Mouse (Mus musculus) kidney, postnatal 0 days (tissue): ENCODE data around the gene Sox2. TPM values are rescaled to one million over a fixed set of nuclear protein-coding genes. Genes with fewer than 3 reads are reported as not detected.

Experiments
- ATAC-seq: fragments of 200-750 bp; cut with Nextera tagmentation; replicated peaks from 2 replicates; pipeline ENCODE4 v1.8.0; 2017; ENCODE audit warnings: low read depth, moderate number of reproducible peaks, moderate TSS enrichment, moderate library complexity; ENCODE audit not compliant: low FRiP score
- DNase-seq: peaks from one replicate; pipeline ENCODE4 v3.0.0-alpha.2; 2016; ENCODE audit warnings: low spot score
- H3K27ac ChIP-seq: fragments of 300-500 bp; sonication (generic); 2 replicates; pipeline ENCODE4 v1.5.1; 2014; ENCODE audit warnings: mild to moderate bottlenecking
- H3K27me3 ChIP-seq: fragments of 300-500 bp; sonication (generic); 2 replicates; pipeline ENCODE4 v1.6.1; 2014; ENCODE audit warnings: low read length, mixed read lengths; ENCODE audit not compliant: insufficient read depth
- H3K36me3 ChIP-seq: fragments of 300-500 bp; sonication (generic); 2 replicates; pipeline ENCODE4 v1.6.1; 2014; ENCODE audit warnings: low read length, mixed read lengths; ENCODE audit not compliant: insufficient read depth
- H3K4me1 ChIP-seq: fragments of 300-500 bp; sonication (generic); replicated peaks from 2 replicates; pipeline ENCODE4 v1.6.1; 2014; ENCODE audit warnings: antibody characterized with exemption, low read length, mixed read lengths; ENCODE audit not compliant: insufficient read depth
- H3K4me2 ChIP-seq: fragments of 300-500 bp; sonication (generic); 2 replicates; pipeline ENCODE4 v1.6.1; 2014; ENCODE audit warnings: mild to moderate bottlenecking, low read length, moderate library complexity, mixed read lengths
- H3K4me3 ChIP-seq: fragments of 300-500 bp; sonication (generic); replicated peaks from 2 replicates; pipeline ENCODE4 v1.5.1; 2014; ENCODE audit warnings: low read depth, low read length
- H3K9ac ChIP-seq: fragments of 300-500 bp; sonication (generic); 2 replicates; pipeline ENCODE4 v1.6.1; 2014; ENCODE audit warnings: low read depth, low read length
- H3K9me3 ChIP-seq: fragments of 300-500 bp; sonication (generic); replicated peaks from 2 replicates; pipeline ENCODE4 v1.6.1; 2016; ENCODE audit warnings: low read length, inconsistent platforms, mixed read lengths
- CTCF ChIP-seq: IDR thresholded peaks from 2 replicates; pipeline ENCODE4 v1.5.1; 2016; ENCODE audit warnings: antibody characterized with exemption, low read depth, mild to moderate bottlenecking, moderate library complexity
- WGBS: fragments of 180-500 bp; shearing (Covaris S2); extraction: QIAGEN DNeasy Blood & Tissue Kit; methylation state at CpG from one replicate; pipeline ENCODE4 v1.1.7; 2014; 5-methylcytosine and 5-hydroxymethylcytosine counted together
- polyA plus RNA-seq: library from polyadenylated mRNA; unstranded; fragments of >200 nt; fragmentation: Nextera tagmentation; extraction: Ambion mirVana; gene quantifications from 2 replicates; pipeline ENCODE4 v1.2.1, GENCODE M21; 2015

Sox2 gene
- polyA plus RNA-seq, 1 experiment from 2014 or later, result not detected

- Histone ChIP-seq H3K27me3 (peaks cover 93% of the 10 kb centered on the region), H3K4me2 (no peak overlapping the region), H3K27ac (no peak overlapping the region), H3K4me3 (no peak overlapping the region), H3K9ac (no peak overlapping the region), H3K9me3 (no peaks in the 10 kb centered on the region), H3K36me3 (no peaks in the 10 kb centered on the region), H3K4me1 (peaks cover 12% of the 10 kb centered on the region)
- DNase-seq (no peak), ATAC-seq (no peak)
- no peak for TF ChIP-seq CTCF
- 4% methylated on average over 18 of the region's 18 CpGs for WGBS
Observed at GRCm38 (mm10) chr3:34667881-34668817, 17.9 kb downstream of the Sox2 start.

GRCm38 (mm10) chr3:34671024-34671660 lies 20.9 kb downstream of the Sox2 start:
- no peak for DNase-seq
- Histone ChIP-seq H3K36me3 (no peaks in the 10 kb centered on the region), H3K4me1 (no peaks in the 10 kb centered on the region), H3K27ac (no peak overlapping the region), H3K27me3 (peaks cover 68% of the 10 kb centered on the region), H3K4me3 (no peak overlapping the region), H3K4me2 (no peak overlapping the region), H3K9ac (no peak overlapping the region), H3K9me3 (no peaks in the 10 kb centered on the region)
- 14% methylated on average over 15 of the region's 15 CpGs for WGBS
- TF ChIP-seq CTCF, result no peak
- ATAC-seq, result no peak

GRCm38 (mm10) chr3:34678840-34679239 lies 28.6 kb downstream of the Sox2 start:
- DNase-seq (no peak), ATAC-seq (no peak)
- Histone ChIP-seq H3K4me1 (no peaks in the 10 kb centered on the region), H3K4me2 (no peak overlapping the region), H3K9me3 (no peaks in the 10 kb centered on the region), H3K36me3 (no peaks in the 10 kb centered on the region), H3K9ac (no peak overlapping the region), H3K27me3 (no peaks in the 10 kb centered on the region), H3K27ac (no peak overlapping the region), H3K4me3 (no peak overlapping the region)
- TF ChIP-seq CTCF, result no peak
- WGBS, result 23% methylated on average over 7 of the region's 7 CpGs

- Histone ChIP-seq H3K27me3 (no peaks in the 10 kb centered on the region), H3K27ac (no peak overlapping the region), H3K36me3 (no peaks in the 10 kb centered on the region), H3K9ac (no peak overlapping the region), H3K9me3 (no peaks in the 10 kb centered on the region), H3K4me1 (no peaks in the 10 kb centered on the region), H3K4me2 (no peak overlapping the region), H3K4me3 (no peak overlapping the region)
- 60% methylated on average over 2 of the region's 2 CpGs for WGBS
- DNase-seq, result no peak
- TF ChIP-seq CTCF, result no peak
- no peak for ATAC-seq
Observed at GRCm38 (mm10) chr3:34679439-34679838, 29.2 kb downstream of the Sox2 start.

GRCm38 (mm10) chr3:34679921-34680320 lies 29.7 kb downstream of the Sox2 start:
- H3K4me2 ChIP-seq, result no peak overlapping the region
- no peak for DNase-seq
- no peaks in the 10 kb centered on the region for H3K4me1 ChIP-seq
- WGBS, result 42% methylated on average over 3 of the region's 3 CpGs
- no peak overlapping the region for H3K27ac ChIP-seq
- ATAC-seq, result no peak
- H3K9ac ChIP-seq, result no peak overlapping the region
- no peaks in the 10 kb centered on the region for H3K36me3 ChIP-seq
- no peaks in the 10 kb centered on the region for H3K9me3 ChIP-seq
- TF ChIP-seq CTCF, result no peak
- H3K27me3 ChIP-seq, result no peaks in the 10 kb centered on the region
- no peak overlapping the region for H3K4me3 ChIP-seq

- Histone ChIP-seq H3K4me2 (no peak overlapping the region), H3K27me3 (no peaks in the 10 kb centered on the region), H3K27ac (no peak overlapping the region), H3K36me3 (no peaks in the 10 kb centered on the region), H3K4me3 (no peak overlapping the region), H3K4me1 (no peaks in the 10 kb centered on the region), H3K9ac (no peak overlapping the region), H3K9me3 (no peaks in the 10 kb centered on the region)
- DNase-seq (no peak), ATAC-seq (no peak)
- TF ChIP-seq CTCF, result no peak
- WGBS, result 78% methylated on average over 6 of the region's 6 CpGs
Observed at GRCm38 (mm10) chr3:34688072-34688471, 37.9 kb downstream of the Sox2 start.
